Mouse (Mus musculus): Measurements from ENCODE around the gene Stk26.
A peak's percentile ranks its signal among the peaks of the same experiment; 100 is the strongest.

Gene Stk26

GRCm38 (mm10) chrX:50840847-50841560 is at the start of gene Stk26:
Gene Stk26 (plus strand): TSS chrX:50841047.
- DNase-seq (ENCODE audit: low spot score in 2 of 2) = peak; percentile 62 to 79

GRCm38 (mm10) chrX:50793005-50793680 is 47.7 kb upstream of the Stk26 start:
- DNase-seq (ENCODE audit: low spot score in 2 of 2) = no peak

GRCm38 (mm10) chrX:50797798-50798197 is 43.0 kb upstream of the Stk26 start:
- no peak for DNase-seq (ENCODE audit: low spot score in 2 of 2)

- no peak for DNase-seq (ENCODE audit: low spot score in 2 of 2)
Measured at GRCm38 (mm10) chrX:50798571-50798970, 42.3 kb upstream of the Stk26 start.

- no peak for DNase-seq (ENCODE audit: low spot score in 2 of 2)
Measured at GRCm38 (mm10) chrX:50799656-50800188, 41.1 kb upstream of the Stk26 start.

GRCm38 (mm10) chrX:50805654-50806053 is 35.2 kb upstream of the Stk26 start:
- DNase-seq (ENCODE audit: low spot score in 2 of 2) = no peak

GRCm38 (mm10) chrX:50823856-50824255 is 17.0 kb upstream of the Stk26 start:
- DNase-seq (ENCODE audit: low spot score in 2 of 2) = peak; percentile 11 to 36

- DNase-seq (ENCODE audit: low spot score in 2 of 2) = no peak
Measured at GRCm38 (mm10) chrX:50835592-50835991, 5.3 kb upstream of the Stk26 start.

- DNase-seq (ENCODE audit: low spot score in 2 of 2) = no peak
Measured at GRCm38 (mm10) chrX:50836029-50836691, 4.7 kb upstream of the Stk26 start.

- DNase-seq (ENCODE audit: low spot score in 2 of 2) = peak; percentile 1 to 2
Measured at GRCm38 (mm10) chrX:50841587-50841986, 740 bp downstream of the Stk26 start.

GRCm38 (mm10) chrX:50842046-50842445 is 1.2 kb downstream of the Stk26 start:
- no peak for DNase-seq (ENCODE audit: low spot score in 2 of 2)

GRCm38 (mm10) chrX:50850428-50851184 is 9.8 kb downstream of the Stk26 start:
- DNase-seq (ENCODE audit: low spot score in 2 of 2) = no peak

- no peak for DNase-seq (ENCODE audit: low spot score in 2 of 2)
Measured at GRCm38 (mm10) chrX:50863771-50864170, 22.9 kb downstream of the Stk26 start.

- DNase-seq (ENCODE audit: low spot score in 2 of 2) = no peak
Measured at GRCm38 (mm10) chrX:50864734-50865133, 23.9 kb downstream of the Stk26 start.

GRCm38 (mm10) chrX:50874246-50875002 is 33.6 kb downstream of the Stk26 start:
- no peak for DNase-seq (ENCODE audit: low spot score in 2 of 2)

- no peak for DNase-seq (ENCODE audit: low spot score in 2 of 2)
Measured at GRCm38 (mm10) chrX:50887999-50888398, 47.2 kb downstream of the Stk26 start.

GRCm38 (mm10) chrX:50903497-50903896 is 62.6 kb downstream of the Stk26 start:
- DNase-seq (ENCODE audit: low spot score in 2 of 2) = no peak

GRCm38 (mm10) chrX:50909915-50910314 is 69.1 kb downstream of the Stk26 start:
- no peak for DNase-seq (ENCODE audit: low spot score in 2 of 2)

- no peak for DNase-seq (ENCODE audit: low spot score in 2 of 2)
Measured at GRCm38 (mm10) chrX:50917389-50917788, 76.5 kb downstream of the Stk26 start.

GRCm38 (mm10) chrX:50918754-50919153 is 77.9 kb downstream of the Stk26 start:
- no peak for DNase-seq (ENCODE audit: low spot score in 2 of 2)

All from urinary bladder, postnatal 36 days (tissue).